Mouse (Mus musculus): ENCODE measurements around the gene Tbx3.

The Tbx3 gene

DNA sequence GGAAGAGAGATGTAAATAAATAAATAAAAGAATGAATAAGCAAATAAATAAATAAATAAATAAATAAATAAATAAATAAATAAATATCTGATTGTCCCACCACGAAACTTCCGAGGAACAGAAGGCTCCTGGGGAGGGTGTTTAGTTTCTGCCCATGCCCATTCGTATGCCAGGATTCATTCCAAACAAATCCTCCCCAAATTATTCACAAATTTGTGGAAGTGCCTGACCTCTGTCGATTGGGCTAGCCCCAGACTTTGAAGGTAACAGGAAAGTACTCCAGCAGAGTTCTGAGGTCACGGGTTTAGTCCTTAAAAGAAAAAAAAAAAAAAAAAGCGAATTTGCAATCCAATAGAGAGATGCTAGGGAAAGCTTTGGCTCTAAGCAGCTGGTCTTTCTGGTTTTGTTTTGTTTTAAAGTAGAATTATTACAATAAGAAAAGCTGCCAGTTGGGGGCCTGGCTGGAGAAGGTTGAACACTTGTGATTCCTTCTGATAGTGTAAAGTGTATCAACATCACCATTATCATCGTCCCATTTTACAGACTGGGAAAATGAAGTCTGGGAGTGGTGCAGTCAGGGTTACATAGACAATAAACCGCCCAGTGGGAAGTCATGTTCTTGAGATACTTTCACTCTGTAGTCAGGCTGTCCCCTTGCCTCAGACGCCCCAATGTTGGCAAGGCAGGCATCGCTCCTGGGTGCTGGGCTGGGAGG is 9.3 kb downstream of the Tbx3 start:
- DNase-seq (ENCODE audit: low spot score), result no peak

DNA sequence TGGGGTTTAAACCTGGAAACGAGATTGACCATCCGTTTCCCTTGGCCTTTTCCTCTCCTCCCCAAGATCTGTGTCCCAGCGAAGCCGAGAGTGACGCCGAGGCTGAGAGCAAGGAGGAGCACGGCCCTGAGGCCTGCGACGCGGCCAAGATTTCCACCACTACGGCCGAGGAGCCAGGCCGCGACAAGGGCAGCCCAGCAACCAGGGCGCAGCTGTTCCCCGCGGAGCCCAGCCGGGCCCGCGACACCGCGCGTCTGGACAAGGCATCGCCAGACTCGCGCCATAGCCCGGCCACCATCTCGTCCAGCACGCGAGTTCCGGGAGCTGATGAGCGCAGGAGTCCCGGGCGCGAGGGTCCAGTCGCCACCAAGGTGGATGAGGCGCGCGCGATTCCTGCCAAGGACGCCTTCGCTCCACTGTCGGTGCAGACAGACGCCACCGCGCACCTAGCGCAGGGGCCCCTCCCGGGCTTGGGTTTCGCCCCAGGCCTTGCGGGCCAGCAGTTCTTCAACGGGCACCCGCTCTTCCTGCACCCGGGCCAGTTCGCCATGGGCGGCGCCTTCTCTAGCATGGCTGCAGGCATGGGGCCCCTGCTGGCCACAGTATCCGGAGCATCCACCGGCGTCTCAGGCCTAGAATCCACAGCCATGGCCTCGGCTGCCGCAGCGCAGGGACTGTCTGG is 10.0 kb downstream of the Tbx3 start:
- no peak for DNase-seq (ENCODE audit: low spot score)

DNA sequence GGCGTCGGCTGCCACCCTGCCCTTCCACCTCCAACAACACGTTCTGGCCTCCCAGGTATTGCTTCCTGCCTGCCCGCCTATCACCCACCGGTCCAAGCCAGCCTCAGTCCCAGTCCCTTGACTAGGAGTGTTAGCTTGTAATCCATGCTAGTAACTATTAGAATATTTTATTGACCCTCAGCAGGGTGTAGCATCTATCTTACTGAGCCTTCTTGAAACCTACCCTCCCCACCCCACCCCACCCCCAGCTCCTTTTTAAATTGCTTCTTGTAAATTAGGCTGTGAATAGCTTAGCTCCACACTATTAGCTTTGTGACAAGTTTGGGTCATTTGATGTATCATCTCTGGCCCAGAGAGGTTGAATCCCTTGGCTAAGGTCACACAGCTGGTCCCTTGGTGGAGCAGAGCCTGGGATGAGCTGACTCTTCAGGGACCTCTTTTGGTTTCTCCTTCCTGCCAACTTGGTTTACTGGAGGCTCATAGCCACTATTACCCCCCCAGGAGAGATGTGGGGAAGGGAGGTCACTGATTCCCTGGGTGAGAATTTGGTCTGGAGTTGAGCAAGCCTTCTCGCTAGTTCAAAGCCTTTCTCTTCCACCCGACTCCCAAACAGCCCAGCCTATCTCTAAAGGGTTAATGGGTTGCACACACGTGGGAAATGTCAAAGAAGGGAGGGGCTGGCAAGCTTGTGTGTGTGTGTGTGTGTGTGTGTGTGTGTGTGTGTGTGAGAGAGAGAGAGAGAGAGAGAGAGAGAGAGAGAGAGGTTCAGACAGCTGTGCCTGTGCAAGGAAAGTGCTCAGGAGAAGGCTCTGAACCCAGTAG is 10.8 kb downstream of the Tbx3 start:
- no peak for DNase-seq (ENCODE audit: low spot score)

DNA sequence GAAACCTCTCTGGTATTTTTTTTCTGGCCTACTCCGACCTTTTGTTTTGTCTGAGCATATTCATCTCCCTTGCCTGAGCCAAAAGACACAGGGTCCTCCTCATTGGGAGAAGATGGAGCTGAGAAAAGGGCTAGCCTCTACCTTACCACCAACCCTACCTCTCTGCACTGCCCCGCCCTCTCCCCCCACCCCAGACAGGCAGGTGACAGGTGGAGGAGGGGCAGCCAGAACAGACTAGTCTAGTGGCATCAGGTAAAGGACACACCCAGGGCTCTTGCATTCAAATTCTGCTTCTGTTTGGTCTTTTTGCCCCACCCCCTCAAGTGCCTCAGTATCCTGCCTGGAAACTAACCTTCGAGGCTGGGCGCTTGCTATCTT is 11.4 kb downstream of the Tbx3 start:
- DNase-seq (ENCODE audit: low spot score), result no peak

GRCm38 (mm10) chr5:119682646-119683515 is 12.4 kb downstream of the Tbx3 start:
- DNase-seq (ENCODE audit: low spot score), result no peak

DNA sequence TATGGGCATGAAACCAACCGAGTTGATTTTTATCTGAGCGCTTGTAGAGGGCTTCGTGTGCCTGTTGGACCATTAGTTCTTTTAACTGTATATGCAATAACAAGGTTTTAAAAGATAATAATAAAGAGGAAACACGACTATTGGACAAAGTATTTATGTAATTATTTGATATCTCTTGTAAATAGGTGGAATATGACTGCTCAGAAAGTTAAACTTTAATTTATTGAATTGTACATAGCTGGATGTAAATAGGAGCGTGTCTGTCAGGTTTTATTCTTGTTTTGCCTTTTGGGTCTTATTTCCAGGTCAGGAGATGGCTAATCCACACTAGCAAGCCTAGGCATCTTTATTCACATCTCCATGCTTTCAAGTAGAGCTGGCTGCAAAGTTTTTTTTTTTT is 13.4 kb downstream of the Tbx3 start:
- DNase-seq (ENCODE audit: low spot score), result no peak

- DNase-seq (ENCODE audit: low spot score), result no peak
Observed at GRCm38 (mm10) chr5:119684701-119685391, 14.4 kb downstream of the Tbx3 start.

DNA sequence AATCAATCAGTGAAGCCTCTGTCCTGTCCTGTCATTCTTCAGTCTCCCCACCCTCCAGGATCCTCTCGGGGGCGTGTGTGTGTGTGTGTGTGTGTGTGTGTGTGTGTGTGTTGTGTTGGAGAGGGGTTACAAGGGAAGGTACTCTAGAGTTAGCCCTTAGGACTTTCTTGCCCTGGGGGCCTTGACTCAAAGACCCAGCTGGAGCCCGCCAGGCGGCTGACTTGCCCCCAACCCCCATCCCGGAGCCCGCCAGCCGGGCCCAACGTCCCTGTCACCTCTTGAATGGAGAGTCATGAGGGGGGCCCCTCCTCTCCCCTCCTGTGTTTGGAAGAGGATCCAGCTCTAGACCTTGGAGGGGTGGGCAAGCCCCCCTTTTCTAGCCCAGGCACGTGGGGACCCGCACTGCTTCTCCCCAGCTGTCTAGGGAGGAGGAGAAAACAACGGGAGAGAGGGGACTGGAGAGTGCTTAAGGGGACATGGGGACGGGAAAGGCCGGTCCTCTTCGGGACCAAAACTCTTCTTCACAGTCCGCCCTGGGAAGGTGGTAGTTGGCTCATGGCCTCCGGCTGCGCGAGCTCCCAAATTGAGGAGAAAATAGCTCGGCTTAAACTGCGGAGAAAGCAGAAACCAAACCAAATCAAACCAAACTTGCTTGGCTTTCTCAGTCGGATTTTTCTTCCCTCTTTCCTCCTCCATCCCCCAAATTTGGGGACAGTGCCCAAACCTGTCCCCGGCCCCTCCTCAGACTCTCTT is 15.2 kb downstream of the Tbx3 start:
- no peak for DNase-seq (ENCODE audit: low spot score)

DNA sequence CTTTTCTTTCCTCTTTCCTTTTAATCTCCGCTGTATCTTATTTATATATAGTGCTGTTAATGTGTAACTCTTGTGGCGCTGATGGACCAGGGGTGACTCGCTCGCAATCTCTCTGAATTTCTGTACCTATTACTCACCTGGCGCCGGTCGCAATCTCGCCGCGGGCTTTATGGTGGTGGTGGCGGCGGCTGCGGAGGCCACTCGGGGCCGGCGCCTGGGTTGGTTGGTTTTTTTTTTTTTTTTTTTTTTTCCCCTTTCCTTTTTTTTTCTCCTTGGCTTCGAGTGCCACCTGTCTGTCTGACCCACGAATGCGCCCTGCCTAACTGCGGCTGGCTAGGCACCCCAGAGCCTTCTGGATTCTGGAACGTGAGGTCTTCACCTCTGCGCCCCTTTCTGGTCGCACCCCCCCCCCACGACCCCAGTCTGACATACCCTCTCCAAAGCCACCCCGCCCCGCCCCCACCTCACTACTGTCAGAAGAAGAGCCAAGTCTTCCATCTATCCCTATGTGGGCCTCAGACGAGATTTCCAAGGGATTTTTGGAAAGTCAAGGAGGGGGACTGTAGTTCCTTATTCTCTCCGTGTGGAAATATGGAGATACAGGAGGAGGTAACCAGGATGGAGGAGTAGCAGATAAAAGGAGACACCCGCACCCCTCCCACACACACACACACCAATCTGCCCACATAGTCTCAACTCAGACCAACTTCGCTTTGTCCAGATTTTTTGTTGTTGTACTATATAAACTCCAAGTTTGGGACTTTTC is 15.9 kb downstream of the Tbx3 start:
- no peak for DNase-seq (ENCODE audit: low spot score)

DNA sequence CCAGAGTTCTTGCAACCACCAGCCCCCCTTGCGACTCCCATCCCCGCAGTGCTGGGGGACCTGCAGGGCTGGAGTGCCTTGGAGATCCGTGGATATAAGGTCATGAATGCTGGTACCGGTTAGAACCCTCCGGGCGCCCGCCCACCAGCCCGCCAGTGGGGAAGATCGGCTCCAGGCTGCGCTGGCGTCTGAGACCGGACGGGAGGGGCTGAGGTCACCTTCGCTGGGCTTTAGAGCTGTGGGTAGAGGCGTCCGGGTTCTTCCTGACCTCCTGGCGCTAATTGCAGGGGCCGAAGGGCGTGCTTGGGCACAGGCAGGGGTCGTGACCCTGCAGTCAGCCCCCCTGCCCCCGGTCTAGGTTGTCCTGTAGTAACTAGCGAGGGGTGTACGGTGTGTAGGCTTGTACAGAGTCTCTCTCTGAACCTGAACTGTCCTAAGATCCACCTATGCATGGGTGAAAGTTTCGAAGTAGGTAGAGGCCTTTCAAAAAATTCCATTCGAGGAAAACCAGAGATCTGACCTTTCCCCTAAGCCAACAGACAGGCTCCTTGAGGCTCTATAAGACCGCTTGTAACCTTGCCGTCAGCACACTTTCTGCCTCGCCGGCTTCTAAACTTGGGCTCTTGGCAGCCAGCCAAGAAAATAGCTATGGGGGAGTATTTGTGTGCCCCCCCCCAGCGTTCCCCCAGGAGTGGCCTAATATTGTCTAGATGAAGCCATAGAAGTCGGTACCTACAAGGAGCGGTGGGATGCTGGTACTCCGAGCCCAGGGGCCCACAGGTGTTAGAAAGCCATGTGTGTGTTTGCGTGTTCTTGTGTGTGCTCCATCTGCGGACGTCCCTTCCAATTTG is 16.8 kb downstream of the Tbx3 start:
- DNase-seq (ENCODE audit: low spot score), result no peak

DNA sequence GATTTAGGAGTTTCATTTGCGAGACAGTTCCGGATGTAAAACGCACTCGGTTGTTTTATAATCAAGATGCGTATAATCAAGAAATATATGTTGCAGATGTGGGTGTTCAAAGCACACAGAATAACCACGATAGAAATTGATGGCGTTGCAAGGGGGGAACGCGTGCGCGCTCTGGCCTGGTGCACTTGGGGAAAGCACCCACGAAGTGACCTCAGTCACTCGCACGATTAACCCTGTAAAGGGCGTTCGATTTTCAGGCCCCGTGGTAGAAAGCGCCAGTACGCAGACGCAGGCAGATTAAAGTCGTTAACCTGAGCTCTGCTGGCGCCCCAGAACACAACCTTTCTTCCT is 17.4 kb downstream of the Tbx3 start:
- DNase-seq (ENCODE audit: low spot score), result no peak

DNA sequence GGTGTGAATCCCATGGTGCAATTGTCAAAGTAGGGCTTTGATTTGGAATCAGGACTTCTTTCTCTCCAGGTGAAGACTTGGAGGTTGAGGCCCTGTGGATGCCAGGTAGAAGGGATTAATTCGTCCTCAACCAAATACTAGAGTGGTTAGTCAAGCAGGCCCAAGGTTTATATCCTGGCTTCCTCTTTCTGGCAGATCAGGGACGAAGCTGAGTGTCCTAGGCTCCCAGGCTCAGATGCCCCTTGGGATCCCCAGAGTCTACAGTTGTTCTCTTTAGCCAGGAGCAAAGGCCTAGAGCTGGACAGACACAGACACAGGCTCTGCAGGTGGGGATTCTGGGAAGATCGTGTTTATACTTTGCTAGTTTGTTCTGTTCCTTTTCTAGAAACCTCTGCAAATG is 17.8 kb downstream of the Tbx3 start:
- DNase-seq (ENCODE audit: low spot score), result no peak

DNA sequence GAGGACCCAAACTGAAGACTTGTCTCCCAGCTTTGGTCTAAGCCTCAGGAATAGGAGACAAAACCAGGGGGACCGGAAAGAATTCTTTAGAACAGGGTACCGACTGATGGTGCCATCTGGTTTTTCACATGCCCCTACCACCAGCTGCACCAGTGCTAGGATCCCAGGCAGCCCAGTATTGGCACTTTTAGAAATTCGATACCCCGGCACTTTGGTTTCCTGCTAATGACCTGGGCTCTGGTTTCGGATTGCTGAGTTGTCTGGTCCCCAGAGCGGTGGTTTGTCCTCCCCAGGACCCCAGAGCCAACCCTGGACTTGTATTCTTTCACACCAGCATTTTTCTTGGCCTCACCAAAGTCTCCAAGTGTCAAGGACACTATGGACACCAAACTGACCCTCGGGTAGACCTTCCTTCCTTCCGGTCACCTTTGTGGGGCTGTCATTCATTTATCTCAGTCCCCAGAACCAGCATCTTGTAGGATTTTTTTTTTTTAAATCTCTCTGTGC is 18.5 kb downstream of the Tbx3 start:
- no peak for DNase-seq (ENCODE audit: low spot score)

GRCm38 (mm10) chr5:119689501-119689900 is 19.0 kb downstream of the Tbx3 start:
- no peak for DNase-seq (ENCODE audit: low spot score)

DNA sequence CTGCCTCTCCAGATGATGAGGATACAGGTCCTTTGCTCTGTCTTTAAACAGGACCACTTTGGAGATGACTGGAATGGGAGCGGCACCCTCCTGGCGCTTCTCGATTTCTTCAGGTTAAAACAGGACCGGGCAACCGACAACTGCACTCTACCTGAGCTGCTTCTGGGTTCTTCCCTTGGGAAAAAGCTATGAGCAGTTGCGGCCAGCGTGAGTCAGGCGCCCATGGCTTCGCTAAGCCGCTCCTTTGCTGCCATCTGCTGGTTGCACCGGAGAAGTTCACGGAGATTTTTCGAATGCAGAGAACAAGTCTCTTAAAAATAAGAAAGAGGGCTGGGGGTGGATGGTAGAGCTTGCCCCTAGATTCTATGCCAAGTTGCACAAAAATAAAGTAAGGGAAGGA is 20.6 kb downstream of the Tbx3 start:
- DNase-seq (ENCODE audit: low spot score), result peak; percentile 21

DNA sequence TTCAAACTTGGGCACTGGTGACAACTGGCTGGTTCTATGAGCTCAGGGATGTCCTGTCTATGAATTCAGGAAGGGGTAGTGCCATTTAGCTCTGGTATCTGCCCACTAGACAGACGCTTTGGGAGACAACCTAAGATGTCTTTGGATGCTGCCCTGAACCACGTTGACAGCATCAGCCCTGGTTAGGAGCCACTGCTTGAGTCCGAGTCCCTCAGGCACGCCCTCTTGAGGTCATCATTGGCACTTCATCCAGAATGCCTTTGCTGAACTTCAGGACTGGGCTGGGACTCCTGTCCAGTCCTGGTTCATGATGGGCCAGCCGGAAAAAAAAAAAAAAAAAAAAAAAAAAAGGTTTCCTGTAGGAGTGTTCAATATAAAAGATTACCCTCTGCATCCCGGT is 22.0 kb downstream of the Tbx3 start:
- DNase-seq (ENCODE audit: low spot score), result no peak

GRCm38 (mm10) chr5:119694914-119695313 is 24.4 kb downstream of the Tbx3 start:
- DNase-seq (ENCODE audit: low spot score), result no peak

GRCm38 (mm10) chr5:119703031-119703430 is 32.6 kb downstream of the Tbx3 start:
- DNase-seq (ENCODE audit: low spot score), result no peak

DNA sequence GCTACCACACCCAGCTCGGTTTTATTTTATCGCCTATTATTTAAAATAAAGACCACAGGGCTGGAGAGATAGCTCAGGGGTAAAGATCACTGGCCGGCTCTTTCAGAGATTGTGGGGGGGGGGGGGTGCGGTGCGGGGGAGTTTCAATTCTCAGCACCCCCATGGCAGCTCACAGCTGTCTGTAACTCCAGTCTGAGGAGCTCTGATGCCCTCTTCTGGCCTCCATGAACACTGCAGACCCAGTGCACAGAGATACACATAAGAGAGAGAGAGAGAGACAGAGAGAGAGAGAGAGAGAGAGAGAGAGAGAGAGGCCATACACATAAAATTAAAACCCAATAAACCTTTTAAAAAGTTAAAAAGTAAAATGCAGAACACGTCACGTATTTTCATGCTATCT is 34.4 kb downstream of the Tbx3 start:
- no peak for DNase-seq (ENCODE audit: low spot score)

Measured in c-Kit-positive CD71-positive TER-119-positive erythroid progenitor cells, embryonic 14.5 days (primary cell).